Mouse (Mus musculus) C3H10T1/2 (cell line): ENCODE measurements around the gene Pla2g5. TPM values are rescaled to one million over a fixed set of nuclear protein-coding genes. Genes with fewer than 3 reads are reported as not detected.

Experiments
- polyA plus RNA-seq, 2 experiments: library from polyadenylated mRNA; unstranded; fragments of >200 nt; fragmentation: generic; extraction: Trizol; gene quantifications; one replicate each; pipeline ENCODE4 v1.2.1; 2012; ENCODE audit warnings: missing spikeins in 2 of 2

Gene Pla2g5
- under 1 TPM in 1 of 2 experiments, not detected in 1; 0.26 TPM for polyA plus RNA-seq

DNA sequence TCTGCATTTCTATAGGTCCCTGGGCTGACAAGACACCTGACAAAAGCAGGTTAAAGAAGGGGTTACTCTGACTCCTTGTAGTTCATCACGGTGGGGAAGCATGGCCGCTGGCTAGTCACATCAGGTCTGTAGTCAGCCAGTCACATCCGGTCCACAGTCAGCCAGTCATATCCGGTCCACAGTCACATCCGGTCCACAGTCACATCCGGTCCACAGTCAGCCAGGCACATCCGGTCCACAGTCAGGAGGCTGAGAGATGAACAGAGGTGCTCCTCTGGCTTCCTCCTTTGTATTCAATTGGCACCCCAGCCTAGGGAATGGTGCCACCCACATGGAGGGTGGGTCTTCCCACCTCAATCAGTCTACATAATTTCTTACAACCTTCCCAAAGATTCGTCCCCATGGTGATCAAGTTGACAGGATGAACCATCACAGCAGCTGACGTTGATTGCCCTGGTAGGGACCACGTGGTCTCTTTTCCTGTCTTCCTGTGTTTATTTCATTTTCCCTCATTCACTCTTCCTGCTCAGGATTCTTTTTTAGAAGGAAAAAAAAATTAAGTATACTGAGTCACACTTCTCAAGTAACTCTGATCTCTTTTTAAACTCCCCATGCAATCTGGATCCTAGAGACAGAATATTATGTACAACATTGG, at the start of gene Pla2g5:
Gene Pla2g5 (minus strand): TSS at position 139 of the 655 bp plus-strand sequence.

DNA sequence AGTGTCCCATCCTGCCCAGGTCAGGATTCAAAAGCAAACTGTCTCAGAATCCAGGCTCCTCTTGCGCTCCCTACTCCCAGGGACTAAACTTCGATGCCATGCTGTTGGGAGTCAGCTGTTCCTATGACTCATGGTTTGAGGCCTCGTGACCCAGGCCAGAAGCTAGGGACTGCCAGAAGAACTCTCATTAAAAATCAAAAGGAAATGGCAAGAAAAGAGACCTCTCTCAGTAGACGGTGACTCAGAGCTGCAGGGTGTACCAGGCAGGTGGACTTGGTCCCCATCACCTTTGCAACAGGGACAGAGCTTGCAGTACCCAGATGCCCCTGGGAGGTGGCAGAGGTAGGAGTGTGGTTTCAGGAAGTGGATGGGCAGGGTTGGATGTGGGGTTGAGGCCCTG, 14.4 kb upstream of the Pla2g5 start, which contains the start of gene Pla2g2e:
Gene Pla2g2e (plus strand): TSS at position 212 of the 400 bp plus-strand sequence.

GRCm38 (mm10) chr4:138873864-138874263, 10.6 kb upstream of the Pla2g5 start, which contains the start of gene Gm13030:
TSS of gene Gm13030 (minus strand) at chr4:138873964.

DNA sequence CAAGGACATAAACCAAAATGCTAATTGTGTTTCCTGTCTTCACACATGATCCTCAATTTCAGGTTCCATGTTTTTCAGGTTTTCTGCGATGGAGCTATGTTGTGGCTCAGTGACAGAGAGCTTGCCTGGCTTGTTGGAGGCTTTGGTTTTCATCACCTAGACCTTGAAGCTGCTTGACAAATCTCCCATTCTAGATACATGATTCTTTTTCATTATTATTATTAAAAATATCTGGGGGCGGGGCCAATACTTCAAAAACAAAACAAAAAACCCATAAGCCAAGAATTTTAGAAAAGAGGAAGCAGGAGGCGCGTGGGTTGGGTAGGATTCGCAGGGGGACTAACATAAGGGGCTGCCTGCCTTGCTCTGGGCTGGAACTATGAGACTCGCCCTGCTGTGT, 87.8 kb downstream of the Pla2g5 start, which contains the start of gene Pla2g2d:
Gene Pla2g2d (plus strand): TSS at position 301 of the 400 bp plus-strand sequence.

GRCm38 (mm10) chr4:138757416-138757815, 105.9 kb downstream of the Pla2g5 start, which contains the start of gene Pla2g2f:
TSS of gene Pla2g2f (minus strand) at chr4:138757626.

Other genes starting within 250 kb of the Pla2g5 start
- gene Vwa5b1, start 227.6 kb downstream of the Pla2g5 start, polyA plus RNA-seq: not detected
- not detected for gene Pla2g2c, start 138.7 kb downstream of the Pla2g5 start, polyA plus RNA-seq
- gene Ubxn10, start 126.3 kb downstream of the Pla2g5 start, polyA plus RNA-seq: not detected
- not detected for gene Pla2g2f, start 105.9 kb downstream of the Pla2g5 start, polyA plus RNA-seq
- not detected for gene Pla2g2d, start 87.7 kb downstream of the Pla2g5 start, polyA plus RNA-seq
- not detected for gene Gm13030, start 10.5 kb upstream of the Pla2g5 start, polyA plus RNA-seq
- under 1 TPM in 1 of 2 experiments, not detected in 1; 0.20 TPM for gene Pla2g2e, start 14.5 kb upstream of the Pla2g5 start, polyA plus RNA-seq
- 1 to 10 TPM; 2.9 to 3.7 TPM for gene Otud3, start 50.5 kb upstream of the Pla2g5 start, polyA plus RNA-seq
- gene Rnf186, start 103.6 kb upstream of the Pla2g5 start, polyA plus RNA-seq: not detected
- 1 to 10 TPM; 2.8 to 5.1 TPM for gene Tmco4, start 109.4 kb upstream of the Pla2g5 start, polyA plus RNA-seq
- gene Htr6, start 212.1 kb upstream of the Pla2g5 start, polyA plus RNA-seq: under 1 TPM; 0.02 to 0.06 TPM
- 10 to 100 TPM; 10.7 to 97.5 TPM for gene Nbl1, start 229.5 kb upstream of the Pla2g5 start, polyA plus RNA-seq